Mouse (Mus musculus) brain, embryonic 14.5 days (tissue): ENCODE data around the gene Gm44. TPM values are rescaled to one million over a fixed set of nuclear protein-coding genes. Genes with fewer than 3 reads are reported as not detected.
"Not testable (repeated sequence)": the region's sequence is repeated elsewhere in the genome, so short reads cannot be mapped to it uniquely, and the experiment has no call there.

Experiments used
- DNase-seq: peaks from one replicate; pipeline ENCODE4 v3.0.0-alpha.2; 2011; ENCODE audit warnings: low read depth
- CTCF ChIP-seq: fragments of 200-500 bp; IDR thresholded peaks from 2 replicates; pipeline ENCODE4 v1.5.1; 2012; ENCODE audit warnings: inconsistent platforms, mild to moderate bottlenecking, moderate library complexity, borderline replicate concordance; ENCODE audit not compliant: insufficient read depth, insufficient read length; ENCODE audit errors: extremely low read depth
- POLR2A ChIP-seq: fragments of 200-500 bp; IDR thresholded peaks from 2 replicates; pipeline ENCODE4 v1.6.1; 2012; ENCODE audit warnings: mild to moderate bottlenecking, inconsistent platforms, borderline replicate concordance; ENCODE audit not compliant: poor library complexity, insufficient read depth, insufficient read length, severe bottlenecking; ENCODE audit errors: extremely low read depth
- polyA plus RNA-seq: library from polyadenylated mRNA; depleted of rRNA; stranded (reverse); fragments of >200 nt; gene quantifications from 2 replicates; pipeline ENCODE4 v1.2.3, GENCODE M21; 2012; rRNA removed

Gm44 gene
- polyA plus RNA-seq: not detected in 2 replicates

GRCm38 (mm10) chrX:90891842-90892241, at the start of gene Gm44:
Gene Gm44, plus strand, starts transcription at chrX:90892142.
- no peak for TF ChIP-seq CTCF
- TF ChIP-seq POLR2A: no peak
- DNase-seq: no peak

GRCm38 (mm10) chrX:90927989-90928388, 36.0 kb downstream of the Gm44 start:
- peak; percentile 27 for DNase-seq
- TF ChIP-seq CTCF (no peak), POLR2A (no peak)

- DNase-seq: not testable (repeated sequence)
Observed at GRCm38 (mm10) chrX:90938211-90938610, 46.3 kb downstream of the Gm44 start.
